Mouse (Mus musculus) hindbrain, embryonic 10.5 days (tissue): Measurements from ENCODE around the gene Rnf141. TPM values are rescaled to one million over a fixed set of nuclear protein-coding genes. Genes with fewer than 3 reads are reported as not detected.

ENCODE experiments used
- DNase-seq: peaks from one replicate; pipeline ENCODE4 v3.0.0-alpha.2; 2017; ENCODE audit warnings: low spot score
- H3K27ac ChIP-seq: fragments of 300-500 bp; sonication (generic); 2 replicates; pipeline ENCODE4 v1.5.1; 2016; ENCODE audit warnings: mild to moderate bottlenecking, moderate library complexity
- H3K27me3 ChIP-seq: fragments of 300-500 bp; sonication (generic); 2 replicates; pipeline ENCODE4 v1.6.1; 2016; ENCODE audit warnings: mild to moderate bottlenecking; ENCODE audit not compliant: poor library complexity, insufficient read depth, severe bottlenecking
- H3K36me3 ChIP-seq: fragments of 300-500 bp; sonication (generic); 2 replicates; pipeline ENCODE4 v1.6.1; 2016; ENCODE audit warnings: mild to moderate bottlenecking, moderate library complexity
- H3K4me1 ChIP-seq: fragments of 300-500 bp; sonication (generic); replicated peaks from 2 replicates; pipeline ENCODE4 v1.6.1; 2016; ENCODE audit warnings: mild to moderate bottlenecking
- H3K4me3 ChIP-seq: fragments of 300-500 bp; sonication (generic); 2 replicates; pipeline ENCODE4 v1.5.1; 2016; ENCODE audit warnings: mild to moderate bottlenecking, moderate library complexity
- H3K9me3 ChIP-seq: fragments of 300-500 bp; sonication (generic); 2 replicates; pipeline ENCODE4 v1.6.1; 2016; ENCODE audit warnings: mild to moderate bottlenecking, moderate library complexity
- WGBS: fragments of 180-500 bp; shearing (Covaris S2); methylation state at CpG from one replicate; pipeline ENCODE4 v1.1.7; 2016; 5-methylcytosine and 5-hydroxymethylcytosine counted together
- polyA plus RNA-seq: library from polyadenylated mRNA; unstranded; fragments of >200 nt; fragmentation: Nextera tagmentation; extraction: Ambion mirVana; gene quantifications from 2 replicates; pipeline ENCODE4 v1.2.1, GENCODE M21; 2016

The Rnf141 gene
- polyA plus RNA-seq, 1 experiment from 2014 or later, result 22.2 TPM

- Histone ChIP-seq H3K4me1 (0 out of 2 replicates have a peak, but pooled peaks cover 6% of the 10 kb centered on the region), H3K27ac (no peak overlapping the region), H3K36me3 (peaks cover 9% of the 10 kb centered on the region; the same call in 1 of the 2 replicates), H3K4me3 (no peak overlapping the region), H3K9me3 (no peaks in the 10 kb centered on the region), H3K27me3 (no peaks in the 10 kb centered on the region)
- WGBS, result 42% methylated on average over 3 of the region's 3 CpGs
- DNase-seq, result no peak
Measured at GRCm38 (mm10) chr7:110808962-110809361, 35.3 kb downstream of the Rnf141 start.

- Histone ChIP-seq H3K4me3 (no peak overlapping the region), H3K9me3 (no peaks in the 10 kb centered on the region), H3K36me3 (peaks cover 3% of the 10 kb centered on the region; the same call in 1 of the 2 replicates), H3K27ac (no peak overlapping the region), H3K27me3 (no peaks in the 10 kb centered on the region), H3K4me1 (0 out of 2 replicates have a peak, but pooled peaks cover 6% of the 10 kb centered on the region)
- no peak for DNase-seq
- WGBS, result 91% methylated on average over 13 of the region's 13 CpGs
Measured at GRCm38 (mm10) chr7:110807460-110808030, 36.7 kb downstream of the Rnf141 start.

GRCm38 (mm10) chr7:110804266-110804665, 40.0 kb downstream of the Rnf141 start:
- no peaks in the 10 kb centered on the region for H3K9me3 ChIP-seq
- WGBS, result 83% methylated on average over 3 of the region's 3 CpGs
- H3K27me3 ChIP-seq, result no peaks in the 10 kb centered on the region
- peaks cover 9% of the 10 kb centered on the region; the same call in 1 of the 2 replicates for H3K4me1 ChIP-seq
- no peak overlapping the region for H3K4me3 ChIP-seq
- no peak overlapping the region for H3K27ac ChIP-seq
- H3K36me3 ChIP-seq, result no peaks in the 10 kb centered on the region
- no peak for DNase-seq

- H3K4me1 ChIP-seq, result peaks cover 18% of the 10 kb centered on the region
- 91% methylated on average over 10 of the region's 10 CpGs for WGBS
Measured at GRCm38 (mm10) chr7:110803131-110803530, 41.1 kb downstream of the Rnf141 start.

GRCm38 (mm10) chr7:110801028-110801427, 43.2 kb downstream of the Rnf141 start:
- Histone ChIP-seq H3K4me1 (peaks cover 31% of the 10 kb centered on the region), H3K9me3 (no peaks in the 10 kb centered on the region), H3K27me3 (no peaks in the 10 kb centered on the region), H3K36me3 (no peaks in the 10 kb centered on the region), H3K27ac (no peak overlapping the region), H3K4me3 (no peak overlapping the region)
- WGBS, result 1% methylated on average over 4 of the region's 4 CpGs
- DNase-seq, result peak; percentile 80

More at GRCm38 (mm10) chr7:110803131-110803530, 41.1 kb downstream of the Rnf141 start:
- no peaks in the 10 kb centered on the region for H3K27me3 ChIP-seq
- H3K27ac ChIP-seq, result no peak overlapping the region
- no peaks in the 10 kb centered on the region for H3K9me3 ChIP-seq
- H3K36me3 ChIP-seq, result no peaks in the 10 kb centered on the region
- H3K4me3 ChIP-seq, result no peak overlapping the region
- no peak for DNase-seq

- Histone ChIP-seq H3K9me3 (no peaks in the 10 kb centered on the region), H3K27ac (0 out of 2 replicates have a peak overlapping the region, but pooled peaks have one; percentile 35), H3K4me3 (no peak overlapping the region), H3K36me3 (no peaks in the 10 kb centered on the region), H3K4me1 (peaks cover 25% of the 10 kb centered on the region), H3K27me3 (no peaks in the 10 kb centered on the region)
- WGBS, result 78% methylated on average over 11 of the region's 11 CpGs
- DNase-seq, result no peak
Measured at GRCm38 (mm10) chr7:110797722-110798409, 46.4 kb downstream of the Rnf141 start.

GRCm38 (mm10) chr7:110796367-110797051, 47.7 kb downstream of the Rnf141 start:
- H3K27ac ChIP-seq, result peak overlapping the region; percentile 14; the same call in 1 of the 2 replicates
- H3K4me3 ChIP-seq, result no peak overlapping the region
- H3K9me3 ChIP-seq, result no peaks in the 10 kb centered on the region
- H3K4me1 ChIP-seq, result peaks cover 25% of the 10 kb centered on the region
- no peaks in the 10 kb centered on the region for H3K27me3 ChIP-seq
- WGBS, result 77% methylated on average over 12 of the region's 12 CpGs
- no peak for DNase-seq
- no peaks in the 10 kb centered on the region for H3K36me3 ChIP-seq

- Histone ChIP-seq H3K4me3 (no peak overlapping the region), H3K4me1 (peaks cover 25% of the 10 kb centered on the region), H3K27me3 (no peaks in the 10 kb centered on the region), H3K36me3 (no peaks in the 10 kb centered on the region), H3K27ac (no peak overlapping the region), H3K9me3 (no peaks in the 10 kb centered on the region)
- WGBS, result 79% methylated on average over 4 of the region's 4 CpGs
- DNase-seq, result no peak
Measured at GRCm38 (mm10) chr7:110794722-110795121, 49.5 kb downstream of the Rnf141 start.

GRCm38 (mm10) chr7:110792834-110793233, 51.4 kb downstream of the Rnf141 start:
- DNase-seq, result no peak
- Histone ChIP-seq H3K9me3 (no peaks in the 10 kb centered on the region), H3K4me1 (peaks cover 11% of the 10 kb centered on the region), H3K4me3 (no peak overlapping the region), H3K27me3 (no peaks in the 10 kb centered on the region), H3K36me3 (no peaks in the 10 kb centered on the region), H3K27ac (no peak overlapping the region)
- 98% methylated on average over 2 of the region's 2 CpGs for WGBS

- no peak for DNase-seq
- no peaks in the 10 kb centered on the region for H3K36me3 ChIP-seq
- H3K4me1 ChIP-seq, result peaks cover 9% of the 10 kb centered on the region; the same call in 1 of the 2 replicates
- no peaks in the 10 kb centered on the region for H3K9me3 ChIP-seq
- WGBS, result 89% methylated on average over 5 of the region's 5 CpGs
- no peaks in the 10 kb centered on the region for H3K27me3 ChIP-seq
- no peak overlapping the region for H3K4me3 ChIP-seq
- no peak overlapping the region for H3K27ac ChIP-seq
Measured at GRCm38 (mm10) chr7:110792201-110792600, 52.1 kb downstream of the Rnf141 start.

- no peaks in the 10 kb centered on the region for H3K27me3 ChIP-seq
- no peaks in the 10 kb centered on the region for H3K9me3 ChIP-seq
- H3K4me3 ChIP-seq, result no peak overlapping the region
- no peaks in the 10 kb centered on the region for H3K36me3 ChIP-seq
- WGBS, result 89% methylated on average over 8 of the region's 8 CpGs
- peaks cover 4% of the 10 kb centered on the region for H3K4me1 ChIP-seq
- DNase-seq, result no peak
- H3K27ac ChIP-seq, result no peak overlapping the region
Measured at GRCm38 (mm10) chr7:110790878-110791277, 53.4 kb downstream of the Rnf141 start.

GRCm38 (mm10) chr7:110787310-110787709, 56.9 kb downstream of the Rnf141 start:
- DNase-seq, result no peak
- no peaks in the 10 kb centered on the region for H3K9me3 ChIP-seq
- WGBS, result 88% methylated on average over 6 of the region's 6 CpGs
- H3K4me1 ChIP-seq, result peaks cover 17% of the 10 kb centered on the region
- H3K27me3 ChIP-seq, result no peaks in the 10 kb centered on the region
- H3K36me3 ChIP-seq, result no peaks in the 10 kb centered on the region
- H3K4me3 ChIP-seq, result no peak overlapping the region
- no peak overlapping the region for H3K27ac ChIP-seq

GRCm38 (mm10) chr7:110785741-110786146, 58.5 kb downstream of the Rnf141 start:
- no peak overlapping the region for H3K4me3 ChIP-seq
- no peak for DNase-seq
- H3K27ac ChIP-seq, result no peak overlapping the region
- no peaks in the 10 kb centered on the region for H3K36me3 ChIP-seq
- 65% methylated on average over 3 of the region's 3 CpGs for WGBS
- no peaks in the 10 kb centered on the region for H3K27me3 ChIP-seq
- H3K9me3 ChIP-seq, result no peaks in the 10 kb centered on the region
- H3K4me1 ChIP-seq, result peaks cover 23% of the 10 kb centered on the region
